Mouse (Mus musculus) heart, embryonic 10.5 days (tissue): Measurements from ENCODE around the gene Slc35e3. TPM values are rescaled to one million over a fixed set of nuclear protein-coding genes. Genes with fewer than 3 reads are reported as not detected.

Source experiments
- DNase-seq: peaks from one replicate; pipeline ENCODE4 v3.0.0-alpha.2; 2017; ENCODE audit warnings: low spot score
- H3K27ac ChIP-seq: fragments of 300-500 bp; sonication (generic); 2 replicates; pipeline ENCODE4 v1.5.1; 2016; ENCODE audit warnings: mild to moderate bottlenecking
- H3K27me3 ChIP-seq: fragments of 300-500 bp; sonication (generic); 2 replicates; pipeline ENCODE4 v1.6.1; 2016; ENCODE audit warnings: mild to moderate bottlenecking; ENCODE audit not compliant: poor library complexity, insufficient read depth, severe bottlenecking
- H3K36me3 ChIP-seq: fragments of 300-500 bp; sonication (generic); 2 replicates; pipeline ENCODE4 v1.6.1; 2016; ENCODE audit warnings: mild to moderate bottlenecking, moderate library complexity
- H3K4me1 ChIP-seq: fragments of 300-500 bp; sonication (generic); 2 replicates; pipeline ENCODE4 v1.6.1; 2016; ENCODE audit warnings: mild to moderate bottlenecking
- H3K4me3 ChIP-seq: fragments of 300-500 bp; sonication (generic); 2 replicates; pipeline ENCODE4 v1.5.1; 2016; ENCODE audit warnings: mild to moderate bottlenecking, moderate library complexity
- H3K9me3 ChIP-seq: fragments of 300-500 bp; sonication (generic); 2 replicates; pipeline ENCODE4 v1.6.1; 2016; ENCODE audit warnings: mild to moderate bottlenecking, moderate library complexity
- WGBS: fragments of 180-500 bp; shearing (Covaris S2); methylation state at CpG from one replicate; pipeline ENCODE4 v1.1.7; 2016; 5-methylcytosine and 5-hydroxymethylcytosine counted together
- polyA plus RNA-seq: library from polyadenylated mRNA; unstranded; fragments of >200 nt; fragmentation: Nextera tagmentation; extraction: Ambion mirVana; gene quantifications from 2 replicates; pipeline ENCODE4 v1.2.1, GENCODE M21; 2016

Gene Slc35e3
- polyA plus RNA-seq, 1 experiment from 2014 or later = 14.9 TPM

DNA sequence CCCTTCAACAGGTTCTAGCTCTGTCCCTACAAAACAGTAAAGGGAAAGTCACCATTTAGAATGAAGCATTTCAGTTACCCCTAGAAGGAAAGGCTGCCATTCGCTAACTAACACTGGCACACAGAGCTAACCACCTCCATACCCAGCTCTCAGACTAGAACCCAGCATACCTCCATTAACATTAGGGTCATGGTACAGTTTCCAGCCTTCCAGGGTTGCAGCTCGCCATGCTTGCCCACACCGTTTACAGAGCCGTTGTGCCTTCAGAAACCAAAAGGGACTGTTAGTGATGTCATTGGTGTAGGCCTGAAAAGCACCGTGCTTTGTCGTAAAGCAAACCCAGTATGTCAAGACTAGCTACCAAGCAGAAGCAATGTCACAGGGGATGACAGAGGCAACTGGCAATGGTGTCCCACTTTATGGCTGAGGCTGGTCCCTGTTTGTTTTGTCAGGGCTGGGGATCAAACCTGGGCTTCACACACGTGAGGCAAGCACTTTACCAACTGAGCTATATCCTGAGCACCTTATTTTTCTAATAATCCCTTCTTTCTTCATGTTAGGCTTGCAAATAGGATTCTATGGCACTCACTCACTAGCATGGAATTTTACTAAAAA lies 27.0 kb upstream of the Slc35e3 start:
- Histone ChIP-seq H3K36me3 (peaks cover 91% of the 10 kb centered on the region), H3K9me3 (no peaks in the 10 kb centered on the region), H3K4me3 (no peak overlapping the region), H3K4me1 (no peaks in the 10 kb centered on the region), H3K27me3 (no peaks in the 10 kb centered on the region), H3K27ac (no peak overlapping the region)
- 93% methylated on average over 7 of the region's 7 CpGs for WGBS
- DNase-seq = no peak

DNA sequence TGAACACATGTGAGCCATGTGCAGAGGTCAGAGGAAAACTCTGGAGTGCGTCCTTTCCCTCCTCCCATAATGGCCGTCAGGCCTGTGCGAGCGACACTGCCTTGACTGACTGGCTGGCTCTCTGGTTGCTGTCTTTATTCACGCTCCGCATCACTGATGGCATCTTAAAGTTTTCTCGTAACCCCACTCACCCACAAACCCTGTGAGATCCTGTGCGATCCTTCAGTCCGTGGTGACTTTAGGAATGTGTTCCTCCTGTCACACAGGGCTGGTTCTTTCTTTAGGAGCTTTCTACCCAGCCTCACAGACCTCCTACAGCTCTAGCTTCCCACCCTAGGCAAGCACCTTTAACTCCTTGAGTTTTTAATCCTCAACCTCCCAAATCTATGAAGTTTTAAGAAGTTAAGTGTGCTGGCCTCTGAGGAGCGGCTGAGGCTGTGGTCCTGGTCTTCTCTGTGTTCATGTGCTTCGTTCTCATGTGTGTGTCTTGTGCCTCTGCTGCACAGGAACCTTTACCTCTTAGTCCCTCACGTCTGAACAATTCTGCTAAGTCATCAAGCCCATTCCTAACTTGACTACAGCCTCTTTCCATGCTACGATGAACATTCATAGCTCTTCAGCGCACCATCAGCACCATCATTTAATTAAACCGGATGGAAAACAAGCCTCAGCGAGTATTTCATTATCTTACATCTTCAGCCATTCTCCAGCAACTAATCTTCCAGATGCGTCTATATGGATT lies 26.4 kb upstream of the Slc35e3 start:
- no peak for DNase-seq

DNA sequence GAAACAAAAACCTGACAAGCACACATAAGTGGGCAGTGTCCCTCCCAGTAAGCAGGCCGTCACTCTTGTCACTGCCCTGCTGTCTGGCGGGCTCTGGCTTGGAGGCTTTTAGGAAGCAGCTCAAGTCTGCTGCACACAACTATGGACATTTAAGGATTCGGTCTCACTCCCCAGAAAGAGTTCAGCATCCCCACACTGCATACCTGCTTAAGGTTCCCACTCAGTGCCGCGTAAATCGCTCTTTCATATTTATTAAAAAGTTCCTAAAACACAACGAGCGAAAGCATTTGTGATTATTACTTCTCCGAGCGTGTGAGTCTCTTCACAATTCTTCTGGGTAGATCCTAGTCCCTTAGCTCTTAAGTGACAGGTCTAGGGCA lies 25.0 kb upstream of the Slc35e3 start:
- WGBS = 91% methylated on average over 10 of the region's 10 CpGs
- H3K27me3 ChIP-seq = no peaks in the 10 kb centered on the region
- no peaks in the 10 kb centered on the region for H3K4me1 ChIP-seq
- H3K9me3 ChIP-seq = no peaks in the 10 kb centered on the region
- H3K36me3 ChIP-seq = peaks cover 93% of the 10 kb centered on the region
- no peak overlapping the region for H3K4me3 ChIP-seq
- H3K27ac ChIP-seq = no peak overlapping the region
- no peak for DNase-seq

More for the DNA sequence above, 26.4 kb upstream of the Slc35e3 start:
- no peaks in the 10 kb centered on the region for H3K9me3 ChIP-seq
- H3K4me1 ChIP-seq = no peaks in the 10 kb centered on the region
- no peaks in the 10 kb centered on the region for H3K27me3 ChIP-seq
- H3K36me3 ChIP-seq = peaks cover 91% of the 10 kb centered on the region
- WGBS = 93% methylated on average over 17 of the region's 17 CpGs
- no peak overlapping the region for H3K4me3 ChIP-seq
- H3K27ac ChIP-seq = no peak overlapping the region

DNA sequence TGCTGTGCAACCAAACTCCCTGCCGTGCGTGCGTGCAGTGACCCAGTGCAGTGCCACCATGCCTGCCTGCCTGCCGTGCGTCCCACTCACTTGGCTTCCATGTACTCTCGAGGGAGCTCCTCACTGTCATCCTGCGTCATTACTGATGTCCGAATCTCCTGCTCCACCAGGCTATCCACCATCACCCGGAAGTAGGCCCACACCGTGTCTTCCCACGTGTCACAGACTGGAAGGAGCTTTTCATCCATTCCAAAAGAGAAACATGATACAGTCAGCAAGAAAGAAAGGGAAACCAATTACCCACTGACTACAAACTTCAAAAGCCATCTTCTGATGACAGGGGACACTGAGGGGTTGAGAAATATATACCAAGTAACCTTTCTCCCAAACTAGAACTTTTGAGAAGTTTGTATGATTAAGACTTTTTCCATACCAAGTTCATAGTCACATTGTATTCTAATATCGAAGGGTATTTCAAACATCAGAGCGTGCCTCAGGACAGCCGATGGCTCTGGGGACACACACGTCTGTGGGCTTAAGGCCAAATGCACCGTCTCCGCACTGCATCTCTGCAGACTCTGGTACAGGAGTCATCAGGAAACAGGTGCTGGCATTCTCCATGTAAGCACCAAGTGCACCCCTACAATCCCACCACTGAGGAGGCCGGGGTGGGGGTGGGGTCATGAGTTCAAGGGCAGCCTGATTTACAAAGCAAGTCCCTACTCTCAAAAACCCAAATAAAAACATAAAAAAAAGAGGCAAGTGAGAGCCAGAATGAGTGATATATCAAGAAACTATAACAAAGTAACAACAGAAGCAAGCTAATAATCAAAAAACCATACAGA lies 24.3 kb upstream of the Slc35e3 start:
- 95% methylated on average over 18 of the region's 18 CpGs for WGBS
- no peaks in the 10 kb centered on the region for H3K4me1 ChIP-seq
- H3K9me3 ChIP-seq = no peaks in the 10 kb centered on the region
- H3K27ac ChIP-seq = no peak overlapping the region
- H3K36me3 ChIP-seq = peaks cover 93% of the 10 kb centered on the region
- DNase-seq = no peak
- H3K4me3 ChIP-seq = no peak overlapping the region
- H3K27me3 ChIP-seq = no peaks in the 10 kb centered on the region

DNA sequence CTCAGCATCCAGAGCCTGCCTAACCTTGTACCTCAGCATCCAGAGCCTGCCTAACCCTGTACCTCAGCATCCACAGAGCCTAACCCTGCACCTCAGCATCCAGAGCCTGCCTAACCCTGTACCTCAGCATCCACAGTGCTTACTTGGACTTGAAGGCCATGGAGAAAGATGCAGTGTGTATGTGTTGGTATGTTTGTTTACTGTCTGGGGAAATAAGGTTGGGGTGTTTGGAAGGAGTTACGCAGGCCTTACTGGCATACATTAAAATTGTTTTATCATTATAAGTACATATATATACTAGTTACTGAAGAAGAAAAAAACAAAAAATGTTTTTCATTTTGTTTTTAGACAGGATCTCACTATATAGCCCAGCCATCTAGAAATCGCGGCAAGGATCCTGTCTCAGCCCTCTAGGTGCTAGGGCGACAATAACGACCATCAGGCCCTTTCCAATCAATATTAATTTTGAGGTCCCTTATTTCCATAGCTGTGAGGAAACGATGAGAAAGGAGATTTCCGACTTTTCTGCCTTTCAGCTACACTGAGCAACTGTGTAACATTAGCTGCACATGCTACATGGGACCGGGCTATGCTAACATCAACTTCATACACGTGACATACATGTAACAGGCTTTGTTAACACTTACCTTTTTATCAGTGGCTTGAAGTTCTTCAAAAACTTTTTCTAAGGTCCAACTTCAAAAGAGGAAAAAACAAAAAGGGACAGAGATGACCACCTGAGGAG lies 23.5 kb upstream of the Slc35e3 start:
- Histone ChIP-seq H3K27ac (no peak overlapping the region), H3K9me3 (no peaks in the 10 kb centered on the region), H3K27me3 (no peaks in the 10 kb centered on the region), H3K36me3 (peaks cover 93% of the 10 kb centered on the region), H3K4me3 (no peak overlapping the region), H3K4me1 (no peaks in the 10 kb centered on the region)
- no peak for DNase-seq
- 93% methylated on average over 9 of the region's 9 CpGs for WGBS

DNA sequence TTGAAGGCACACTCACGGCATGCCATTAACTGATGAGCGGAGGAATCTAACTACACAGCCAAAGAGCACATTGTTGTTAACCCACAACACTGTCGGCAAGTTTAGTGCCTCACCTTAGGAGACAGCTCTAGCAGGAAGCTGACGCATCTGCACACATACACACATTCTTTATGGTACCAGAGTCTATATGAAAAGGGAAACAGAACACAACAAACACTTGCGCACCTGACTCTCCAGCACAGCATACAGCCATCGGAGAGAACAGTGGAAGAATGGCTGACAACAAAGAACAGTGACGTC lies 21.9 kb upstream of the Slc35e3 start:
- H3K27me3 ChIP-seq = no peaks in the 10 kb centered on the region
- H3K4me3 ChIP-seq = no peak overlapping the region
- no peak overlapping the region for H3K27ac ChIP-seq
- H3K9me3 ChIP-seq = no peaks in the 10 kb centered on the region
- H3K36me3 ChIP-seq = peaks cover 90% of the 10 kb centered on the region
- no peaks in the 10 kb centered on the region for H3K4me1 ChIP-seq
- DNase-seq = no peak
- 88% methylated on average over 7 of the region's 7 CpGs for whole genome bisulfite sequencing

DNA sequence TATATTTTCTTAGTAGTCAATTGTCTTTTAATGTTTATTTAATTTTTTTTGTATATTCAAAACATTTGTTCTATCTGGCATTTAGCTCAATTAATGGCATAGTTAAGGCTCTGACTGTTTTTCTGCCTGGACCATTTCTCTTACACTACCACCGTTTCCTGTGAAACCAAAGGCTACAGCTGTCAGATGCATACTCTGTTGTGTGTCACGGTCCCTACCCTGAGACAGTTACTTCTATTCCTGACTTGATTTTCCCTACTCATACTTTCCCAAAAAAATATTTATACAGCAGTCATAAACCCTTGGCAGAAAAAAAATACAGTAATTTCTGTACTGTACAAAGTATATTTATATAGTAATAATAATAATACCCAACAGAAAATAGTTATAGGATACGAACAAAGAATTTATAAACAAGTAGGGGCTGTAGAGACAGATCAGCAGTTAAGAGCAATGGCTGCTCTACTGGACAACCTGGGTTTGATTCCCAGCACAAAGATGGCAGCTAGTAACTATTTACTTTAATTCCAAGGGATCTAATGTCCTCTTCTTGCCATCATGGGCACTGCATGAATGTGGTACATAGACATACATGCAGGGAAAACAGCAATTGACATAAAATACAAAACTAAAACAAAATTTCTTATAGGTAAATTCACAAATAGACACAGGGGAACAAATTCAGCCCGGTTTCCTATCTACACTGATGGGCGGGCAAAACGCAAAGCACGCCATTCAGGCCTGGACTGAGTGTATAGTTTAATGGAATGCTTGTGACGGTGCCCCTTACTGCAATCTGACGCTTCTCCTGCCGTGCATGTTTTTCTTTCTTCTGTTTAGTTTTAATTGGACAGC lies 21.3 kb upstream of the Slc35e3 start:
- Histone ChIP-seq H3K27me3 (no peaks in the 10 kb centered on the region), H3K36me3 (peaks cover 90% of the 10 kb centered on the region), H3K4me1 (no peaks in the 10 kb centered on the region), H3K9me3 (no peaks in the 10 kb centered on the region), H3K27ac (no peak overlapping the region), H3K4me3 (no peak overlapping the region)
- no peak for DNase-seq
- WGBS = 93% methylated on average over 10 of the region's 10 CpGs

DNA sequence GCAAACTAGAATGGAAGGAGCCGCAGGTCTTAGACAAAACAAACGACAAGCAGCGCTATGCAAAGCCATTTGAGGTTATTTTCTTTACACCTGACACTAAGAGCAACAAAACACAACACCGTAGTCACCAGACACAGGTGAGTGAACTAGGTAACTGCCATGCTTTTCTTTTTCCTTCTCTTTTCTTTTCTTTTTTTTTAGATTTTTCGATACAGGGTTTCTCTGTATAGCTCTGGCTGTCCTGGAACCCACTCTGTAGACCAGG lies 20.7 kb upstream of the Slc35e3 start:
- Histone ChIP-seq H3K4me3 (no peak overlapping the region), H3K4me1 (no peaks in the 10 kb centered on the region), H3K9me3 (no peaks in the 10 kb centered on the region), H3K36me3 (peaks cover 92% of the 10 kb centered on the region), H3K27me3 (no peaks in the 10 kb centered on the region), H3K27ac (no peak overlapping the region)
- WGBS = 92% methylated on average over 5 of the region's 5 CpGs
- no peak for DNase-seq

DNA sequence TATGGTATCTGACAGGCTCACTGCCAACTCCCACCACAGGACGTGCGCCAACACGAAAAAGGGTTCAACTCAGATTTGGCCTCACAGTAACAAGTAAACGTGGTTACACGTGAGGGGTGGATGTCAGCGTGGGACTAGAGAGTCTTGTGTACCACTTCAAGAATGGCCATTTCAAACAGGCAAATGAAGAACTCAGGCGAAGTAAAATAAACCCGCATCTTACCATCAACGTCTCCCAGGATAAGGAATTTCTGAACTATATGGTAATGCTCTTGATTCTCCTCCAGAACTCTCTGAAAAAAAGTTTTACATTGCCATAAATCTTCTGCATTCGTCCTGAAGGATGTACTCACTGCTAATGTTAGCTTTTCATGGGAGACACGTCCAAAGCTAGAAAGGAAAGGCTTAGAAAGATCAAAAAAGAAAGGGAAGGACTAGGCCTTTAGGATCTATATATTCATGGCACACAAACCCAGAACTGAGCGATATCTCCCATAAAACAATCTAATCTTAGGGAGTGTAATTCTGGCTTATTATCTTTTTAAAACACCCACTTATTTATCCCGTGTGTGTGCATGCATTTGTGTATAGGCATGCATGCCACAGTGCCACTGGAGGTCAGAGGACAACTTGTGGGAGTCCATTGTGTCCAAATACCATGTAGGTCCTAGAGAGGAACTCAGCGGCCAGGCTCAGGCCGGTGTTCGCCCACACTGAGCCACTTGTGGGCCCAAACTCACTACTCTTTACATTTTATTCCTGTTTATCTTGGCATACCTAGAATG lies 20.1 kb upstream of the Slc35e3 start:
- 92% methylated on average over 16 of the region's 16 CpGs for WGBS
- Histone ChIP-seq H3K27me3 (no peaks in the 10 kb centered on the region), H3K36me3 (peaks cover 92% of the 10 kb centered on the region)

DNA sequence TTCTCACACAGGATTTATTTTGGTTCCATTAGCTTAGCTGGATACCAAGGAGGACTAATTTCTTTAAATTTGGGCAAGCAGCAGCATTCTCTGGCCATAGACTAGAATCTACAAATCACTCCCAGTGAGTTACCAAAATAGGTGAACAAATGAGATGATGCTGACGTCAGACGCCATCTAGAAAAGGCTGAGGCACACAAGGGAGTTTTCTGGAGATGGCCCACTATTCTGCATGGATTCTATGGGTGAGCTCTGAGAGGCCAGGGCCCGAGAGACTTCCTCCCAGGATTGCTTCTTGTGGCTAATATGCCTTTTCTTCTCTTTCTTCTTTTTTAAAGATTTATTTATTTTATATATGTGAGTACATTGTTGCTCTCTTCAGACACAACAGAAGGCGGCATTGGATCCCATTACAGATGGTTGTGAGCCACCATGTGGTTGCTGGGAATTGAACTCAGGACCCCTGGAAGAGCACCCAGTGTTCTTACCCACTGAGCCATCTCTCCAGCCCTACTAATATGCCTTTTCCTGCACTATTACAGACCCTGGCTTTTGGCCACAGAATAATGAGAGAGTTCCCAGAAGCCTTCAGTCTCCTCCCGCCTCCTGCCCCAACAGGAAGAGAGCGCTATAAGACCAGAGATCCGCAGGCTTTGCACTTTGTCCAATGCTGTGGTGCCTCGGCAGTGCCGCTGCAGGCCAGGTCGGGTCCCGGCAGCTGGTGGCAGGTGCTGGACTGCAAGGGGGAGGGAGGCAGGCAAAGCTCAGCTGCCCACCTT lies 19.1 kb upstream of the Slc35e3 start:
- WGBS = 91% methylated on average over 11 of the region's 11 CpGs
- peaks cover 92% of the 10 kb centered on the region for H3K36me3 ChIP-seq

More for the DNA sequence above, 20.1 kb upstream of the Slc35e3 start:
- DNase-seq = no peak
- no peak overlapping the region for H3K27ac ChIP-seq
- no peak overlapping the region for H3K4me3 ChIP-seq
- H3K9me3 ChIP-seq = no peaks in the 10 kb centered on the region
- no peaks in the 10 kb centered on the region for H3K4me1 ChIP-seq

DNA sequence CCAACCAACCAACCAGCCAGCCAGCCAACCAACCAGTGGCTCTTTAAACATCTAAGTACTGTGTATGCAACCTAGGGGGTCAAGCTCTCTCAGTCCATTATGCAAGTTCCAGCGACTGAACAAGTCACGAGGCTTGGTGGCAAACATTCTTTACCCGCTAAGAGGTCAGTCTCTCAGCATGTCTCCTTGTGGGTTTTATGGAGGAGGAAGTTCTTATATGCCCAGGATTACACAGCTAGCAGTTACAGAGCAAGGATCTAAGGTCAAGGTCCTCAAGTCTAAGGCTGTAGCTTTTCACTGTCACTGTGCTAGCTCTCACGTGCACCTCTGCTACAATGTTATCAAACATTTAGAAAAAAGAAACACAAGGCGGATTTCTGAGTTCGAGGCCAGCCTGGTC lies 18.4 kb upstream of the Slc35e3 start:
- Histone ChIP-seq H3K27me3 (no peaks in the 10 kb centered on the region), H3K4me1 (no peaks in the 10 kb centered on the region), H3K27ac (no peak overlapping the region), H3K9me3 (no peaks in the 10 kb centered on the region), H3K36me3 (peaks cover 92% of the 10 kb centered on the region), H3K4me3 (no peak overlapping the region)
- 96% methylated on average over 6 of the region's 6 CpGs for WGBS
- no peak for DNase-seq

More for the DNA sequence above, 19.1 kb upstream of the Slc35e3 start:
- Histone ChIP-seq H3K27me3 (no peaks in the 10 kb centered on the region), H3K9me3 (no peaks in the 10 kb centered on the region), H3K4me1 (no peaks in the 10 kb centered on the region), H3K4me3 (no peak overlapping the region), H3K27ac (no peak overlapping the region)
- DNase-seq = no peak
